Mouse (Mus musculus) c-Kit-negative CD71-positive TER-119-positive erythroid progenitor cells, embryonic 14.5 days (primary cell): ENCODE measurements around the gene Dbnl.

ENCODE experiments used
- DNase-seq: peaks from one replicate; pipeline ENCODE4 v3.0.0-alpha.2; 2013; ENCODE audit warnings: low read depth, low spot score

Dbnl gene

DNA sequence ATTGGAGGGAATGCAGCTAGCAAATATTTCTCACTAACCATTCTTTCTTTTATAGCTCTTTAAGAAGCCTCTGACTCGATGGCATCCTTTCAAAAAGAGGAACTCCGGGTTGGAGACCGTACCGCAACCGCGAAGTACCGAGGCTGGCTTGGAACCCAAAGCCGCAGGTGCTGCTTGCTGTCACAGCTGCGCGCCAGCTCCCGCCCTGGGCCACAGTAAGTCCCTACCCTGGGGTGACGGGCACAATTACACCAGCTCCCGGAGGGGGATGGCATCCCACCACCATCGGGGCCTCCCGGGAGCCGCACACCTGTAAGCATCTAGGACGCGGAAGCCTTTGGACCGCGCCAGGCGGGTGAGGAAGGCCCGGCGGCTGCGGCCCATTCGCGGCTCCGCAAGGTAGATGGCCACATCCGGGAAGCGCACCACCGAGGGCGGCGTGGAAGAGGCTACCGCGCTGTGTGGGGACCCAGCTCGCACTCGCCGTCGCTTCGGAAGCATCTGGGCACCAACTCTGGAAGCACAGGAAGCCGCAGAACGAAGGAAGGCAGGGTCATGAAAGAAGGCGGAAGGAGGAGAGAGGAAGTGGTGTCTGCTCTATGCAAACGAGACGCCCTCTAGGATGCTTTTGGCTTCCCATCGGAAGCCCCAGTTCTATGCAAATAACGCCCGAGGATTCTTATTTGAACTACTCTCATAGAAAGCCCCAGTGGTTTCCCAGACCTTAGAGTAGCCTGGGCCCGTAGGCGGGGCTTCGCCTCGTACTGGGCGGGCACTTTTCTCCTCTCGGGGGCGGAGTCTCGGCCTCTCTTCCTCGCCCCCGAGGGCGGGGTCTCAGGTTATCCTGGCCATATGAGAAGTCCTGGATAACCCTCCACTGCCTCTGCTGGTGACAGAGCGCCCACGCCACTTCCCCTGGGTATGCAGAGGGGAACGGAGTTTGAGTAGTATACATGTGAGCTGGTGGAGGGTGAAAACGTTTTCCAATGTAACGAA, 49.3 kb downstream of the Dbnl start, which contains the start of gene Polm:
Polm (minus strand) TSS at position 766 of the 996 bp plus-strand sequence.
- peak; percentile 77 for DNase-seq

DNA sequence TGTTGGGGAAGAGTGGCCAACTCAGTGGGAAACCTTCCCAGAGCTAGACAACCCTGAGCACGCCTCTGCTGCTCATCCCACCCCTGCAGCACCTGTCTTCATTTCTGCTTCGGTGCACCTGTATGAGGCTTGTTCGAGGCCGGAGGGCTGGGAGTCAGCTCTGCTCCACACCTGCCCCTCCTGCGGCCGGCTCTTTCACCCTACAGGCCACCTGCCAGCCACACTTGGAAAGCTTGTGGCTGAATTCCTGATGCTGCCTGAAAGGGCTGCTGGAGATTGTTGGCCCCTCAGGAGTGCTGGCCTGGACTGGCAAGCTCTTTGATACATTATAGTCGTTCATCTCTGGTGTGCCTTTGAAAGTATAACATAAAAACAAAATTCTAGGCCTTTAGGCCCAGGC, 52.1 kb downstream of the Dbnl start:
- DNase-seq: no peak

DNA sequence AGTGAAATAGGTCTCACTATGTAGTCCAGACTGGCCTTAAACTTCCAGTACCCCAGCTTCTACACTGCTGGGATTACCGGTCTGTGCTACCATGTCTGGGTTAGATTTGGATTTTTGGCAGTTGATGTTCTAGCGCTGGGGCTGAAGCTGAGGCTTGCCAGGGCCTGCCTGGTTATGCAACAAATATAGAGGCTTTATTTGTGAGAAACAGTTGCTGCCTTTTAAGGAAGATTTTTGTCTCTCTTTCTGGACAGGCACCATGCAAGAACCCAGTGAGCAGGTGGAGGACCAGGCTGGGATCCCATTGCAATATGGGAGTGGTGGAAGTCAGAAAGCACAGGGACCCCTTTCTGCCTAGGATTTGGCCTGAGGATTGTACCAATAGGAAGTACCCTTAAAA, 53.5 kb downstream of the Dbnl start:
- no peak for DNase-seq

DNA sequence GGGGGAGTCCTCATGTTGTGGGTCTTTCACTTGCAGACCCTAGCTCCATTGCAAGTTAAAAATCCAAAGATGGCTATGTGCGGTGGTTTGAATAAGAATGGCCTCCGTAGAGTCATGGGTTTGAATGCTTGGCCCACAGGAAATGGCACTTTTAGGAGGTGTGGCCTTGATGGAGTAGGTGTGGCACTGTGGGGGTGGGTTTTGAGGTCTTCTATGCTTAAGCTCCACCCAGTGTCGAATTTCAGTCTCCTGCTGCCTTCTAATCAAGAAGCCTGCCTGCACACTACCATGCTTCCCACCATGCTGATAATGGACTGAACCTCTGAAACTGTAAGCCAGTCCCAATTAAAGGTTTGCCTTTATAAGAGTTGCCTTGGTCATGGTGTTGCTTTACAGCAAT, 54.8 kb downstream of the Dbnl start:
- DNase-seq: no peak

DNA sequence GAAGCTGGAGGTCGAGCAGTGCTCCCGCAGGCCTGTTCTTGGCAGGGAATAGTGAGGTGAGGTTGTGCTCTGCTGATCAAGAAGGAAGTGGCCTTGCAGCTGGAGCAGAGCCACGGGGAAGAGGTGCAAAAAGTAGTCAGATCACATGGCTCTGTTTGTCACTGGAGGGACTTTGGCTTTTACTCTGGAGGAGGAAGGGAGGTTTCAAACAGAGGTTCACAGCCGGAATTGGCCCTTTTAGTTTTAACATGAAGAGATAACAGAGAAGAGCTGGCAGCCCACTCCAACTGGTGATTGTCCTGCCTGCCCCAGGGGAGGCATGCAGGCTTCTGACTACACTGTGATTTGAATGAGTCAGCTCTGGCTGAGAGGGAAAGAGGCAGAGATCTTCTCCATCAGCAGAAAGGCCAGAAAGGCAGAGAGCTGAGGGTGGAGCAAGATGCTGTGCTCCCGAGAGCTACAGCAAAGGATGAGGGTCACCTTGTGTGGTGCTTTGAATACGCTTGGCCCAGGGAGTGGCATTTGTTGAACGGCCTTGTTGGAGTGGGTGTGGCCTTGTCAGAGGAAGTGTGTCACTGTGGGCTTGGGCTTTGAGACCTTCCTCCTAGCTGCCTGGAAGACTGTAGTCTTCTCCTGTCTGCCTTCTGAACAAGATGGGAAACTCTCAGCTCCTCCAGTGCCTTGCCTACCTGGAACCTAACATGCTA, 58.5 kb downstream of the Dbnl start:
- DNase-seq: no peak

DNA sequence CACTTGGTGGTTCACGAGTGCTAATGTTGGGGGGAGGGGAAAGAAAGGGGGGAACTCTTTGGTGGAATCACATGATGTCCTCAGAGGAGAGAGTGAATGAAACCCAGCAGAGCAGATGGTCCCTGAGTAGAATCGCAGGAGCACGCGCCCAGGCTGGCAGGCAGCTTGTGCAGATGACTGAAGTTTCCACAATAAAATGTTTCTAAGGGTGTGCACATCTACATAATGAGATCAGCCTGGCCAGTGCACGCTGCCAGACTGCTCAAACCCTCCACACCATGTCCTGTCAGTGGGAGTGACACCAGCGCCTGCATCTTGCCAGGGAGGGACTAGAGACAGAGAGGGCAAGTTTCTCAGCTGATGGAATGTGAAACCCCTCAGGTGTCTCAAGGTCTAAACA, 60.5 kb downstream of the Dbnl start:
- no peak for DNase-seq

DNA sequence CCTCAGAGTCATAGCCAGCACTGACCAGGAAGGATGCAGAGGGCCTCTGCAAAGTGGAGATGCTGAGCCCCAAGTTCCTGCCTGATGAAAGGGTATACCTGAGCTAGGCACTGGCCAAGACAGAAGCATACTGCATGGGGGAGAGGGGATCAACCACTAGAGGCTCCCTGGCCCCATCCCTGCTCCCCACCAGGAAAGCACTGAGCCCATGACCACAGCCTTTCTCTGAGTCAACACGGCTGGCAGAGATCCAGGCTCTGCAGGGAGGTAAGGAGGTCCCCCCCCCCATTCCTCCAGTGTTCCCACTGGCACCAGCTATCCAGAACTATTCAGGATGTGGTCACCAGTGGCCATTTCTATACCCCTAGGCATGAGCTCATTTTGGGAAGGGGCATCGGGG, 61.0 kb downstream of the Dbnl start:
- DNase-seq: no peak

DNA sequence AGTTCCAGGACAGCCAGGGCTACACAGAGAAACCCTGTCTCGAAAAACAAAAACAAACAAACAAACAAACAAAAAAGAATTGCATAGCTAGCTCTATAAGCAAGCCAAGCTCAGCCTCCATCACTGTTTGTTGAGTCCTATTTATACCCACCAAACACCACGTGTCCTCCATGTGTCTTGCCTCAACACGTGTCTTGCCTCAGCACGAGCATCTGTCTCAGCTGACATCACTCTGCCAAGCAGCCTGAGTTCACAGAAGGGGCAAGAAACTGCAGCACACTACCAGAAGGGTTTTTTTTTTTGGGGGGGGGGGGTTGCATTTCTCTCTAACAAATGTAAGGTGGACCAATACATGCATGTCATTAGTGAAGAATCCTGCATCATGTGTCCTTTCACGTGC, 62.2 kb downstream of the Dbnl start:
- no peak for DNase-seq
